Mouse (Mus musculus) ES-E14 (cell line): Measurements from ENCODE around the gene Fbxl15. TPM values are rescaled to one million over a fixed set of nuclear protein-coding genes. Genes with fewer than 3 reads are reported as not detected.

ENCODE experiments used
- DNase-seq: peaks from one replicate; pipeline ENCODE4 v3.0.0-alpha.2; 2013; ENCODE audit warnings: low read depth, low spot score
- H3K27ac ChIP-seq: 2 replicates; pipeline ENCODE4 v1.5.1; 2012; ENCODE audit warnings: low read depth, mild to moderate bottlenecking, low read length, moderate library complexity, mixed read lengths; ENCODE audit not compliant: poor library complexity, insufficient read depth, severe bottlenecking
- H3K36me3 ChIP-seq: 2 replicates; pipeline ENCODE4 v1.6.1; 2012; ENCODE audit warnings: mild to moderate bottlenecking, low read length, moderate library complexity, mixed read lengths; ENCODE audit not compliant: control insufficient read depth, poor library complexity, insufficient read depth, severe bottlenecking
- H3K4me1 ChIP-seq, 2 experiments: fragments of 150-350 bp in 1 of 2; sonication (generic) in 1 of 2; 2 replicates each; pipeline ENCODE4 v1.6.1; 2012; ENCODE audit warnings: low read length in 2 of 2, mild to moderate bottlenecking in 1 of 2, mixed read lengths in 1 of 2; ENCODE audit not compliant: control insufficient read depth in 2 of 2, insufficient read depth in 2 of 2, poor library complexity in 1 of 2
- H3K4me3 ChIP-seq, 2 experiments: fragments of 150-350 bp in 1 of 2; sonication (generic) in 1 of 2; 2 replicates each; pipeline ENCODE4 v1.5.1; 2012; ENCODE audit warnings: low read length in 2 of 2, low read depth in 1 of 2, mild to moderate bottlenecking in 1 of 2, mixed read lengths in 1 of 2; ENCODE audit not compliant: insufficient read depth in 1 of 2, poor library complexity in 1 of 2, severe bottlenecking in 1 of 2
- H3K9ac ChIP-seq: 2 replicates; pipeline ENCODE4 v1.6.1; 2012; ENCODE audit warnings: low read depth, mild to moderate bottlenecking, low read length, mixed read lengths; ENCODE audit not compliant: poor library complexity, insufficient read depth, severe bottlenecking
- H3K9me3 ChIP-seq: fragments of 150-350 bp; sonication (generic); 2 replicates; pipeline ENCODE4 v1.6.1; 2012; ENCODE audit warnings: low read depth, mild to moderate bottlenecking, low read length; ENCODE audit not compliant: control insufficient read depth, insufficient read depth
- CHD2 ChIP-seq: IDR thresholded peaks from 2 replicates; pipeline ENCODE4 v1.6.1; 2014; ENCODE audit warnings: mild to moderate bottlenecking, low read depth, low read length, inconsistent platforms
- HCFC1 ChIP-seq: IDR thresholded peaks from 2 replicates; pipeline ENCODE4 v1.6.1; 2012; ENCODE audit warnings: low read length, inconsistent platforms, borderline replicate concordance; ENCODE audit not compliant: insufficient read depth
- MAFK ChIP-seq: IDR thresholded peaks from 2 replicates; pipeline ENCODE4 v1.6.1; 2014; ENCODE audit warnings: mild to moderate bottlenecking, low read depth, low read length, inconsistent platforms; ENCODE audit not compliant: insufficient read depth
- ZC3H11A ChIP-seq: IDR thresholded peaks from 2 replicates; pipeline ENCODE4 v1.6.1; 2012; ENCODE audit warnings: low read depth, mild to moderate bottlenecking, inconsistent platforms, low read length, borderline replicate concordance
- ZNF384 ChIP-seq: IDR thresholded peaks from 2 replicates; pipeline ENCODE4 v1.6.1; 2012; ENCODE audit warnings: low read depth, low read length, inconsistent platforms
- in situ Hi-C, 2 experiments: fragments of 600-800 bp; cut with MboI; formaldehyde crosslinking; loops; one replicate each; pipeline ENCODE4 v1.15.1; 2025; ENCODE audit warnings: low sequenced_read_pairs in 2 of 2, inconsistent platforms in 1 of 2; ENCODE audit not compliant: unreplicated experiment in 2 of 2
- total RNA-seq: library from RNA; depleted of rRNA; stranded (reverse); fragments of 300-350 nt; gene quantifications from 2 replicates; pipeline ENCODE4 v1.2.3, GENCODE M21; 2012

Gene Fbxl15
- total RNA-seq, 1 experiment: 7.9 TPM

DNA sequence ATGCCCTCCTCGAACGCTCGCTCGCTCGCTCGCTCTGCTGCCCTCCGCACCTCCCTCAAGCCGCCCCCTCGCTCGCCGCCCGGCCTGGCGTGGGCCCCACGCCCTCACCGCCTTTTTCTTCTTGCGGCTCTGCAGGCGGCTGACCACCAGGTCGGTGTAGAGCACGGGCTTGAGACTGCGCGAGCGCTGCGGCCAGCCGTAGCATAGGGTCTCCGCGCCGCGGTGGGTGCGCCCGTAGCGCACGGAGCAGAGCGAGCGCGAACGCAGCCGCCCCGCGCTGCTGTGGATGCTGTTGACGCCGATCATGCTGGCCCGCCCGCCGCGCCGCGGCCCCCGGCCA, 10.5 kb upstream of the Fbxl15 start:
- Histone ChIP-seq H3K36me3 (no peaks in the 10 kb centered on the region), H3K4me1 (peaks cover 0 to 13% of the 10 kb centered on the region in 2 experiments; a peak in 1 of 4 replicates), H3K4me3 (peak overlapping the region; percentile 57 to 66; a peak in 3 of 4 replicates), H3K9me3 (no peaks in the 10 kb centered on the region), H3K9ac (0 out of 2 replicates have a peak overlapping the region, but pooled peaks have one; percentile 32), H3K27ac (no peak overlapping the region)
- in situ Hi-C loops: no loop called here
- DNase-seq: no peak
- TF ChIP-seq ZC3H11A (no peak), HCFC1 (no peak), CHD2 (no peak), ZNF384 (no peak), MAFK (no peak)

DNA sequence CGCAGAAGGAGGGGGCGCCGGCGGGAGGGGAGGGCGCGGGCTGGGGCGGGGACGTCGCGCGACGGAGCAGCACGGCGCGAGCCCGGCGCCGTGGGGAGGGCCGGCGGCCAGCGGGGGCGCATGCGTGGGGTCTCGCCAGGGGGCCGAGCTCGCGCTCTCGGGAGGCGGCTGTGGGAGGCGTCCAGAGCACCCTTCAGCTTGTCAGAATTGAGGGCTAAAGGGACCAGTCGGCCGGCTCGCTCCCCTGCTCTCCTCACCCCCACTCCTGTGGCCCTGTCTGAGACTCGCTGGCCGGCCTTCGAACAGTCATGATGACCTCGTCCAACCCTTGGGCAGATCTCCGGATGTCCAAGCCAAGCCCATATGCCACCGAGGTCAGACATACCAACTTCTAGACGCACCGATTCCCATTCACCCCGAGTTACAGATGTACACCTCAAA, 9.9 kb upstream of the Fbxl15 start:
- peaks cover 0 to 13% of the 10 kb centered on the region in 2 experiments; a peak in 1 of 4 replicates for H3K4me1 ChIP-seq
- no peaks in the 10 kb centered on the region for H3K36me3 ChIP-seq
- peak overlapping the region; percentile 11 to 66; a peak in 3 of 4 replicates for H3K4me3 ChIP-seq
- no peak overlapping the region for H3K9ac ChIP-seq
- no peak for DNase-seq
- in situ Hi-C loops: no loop called here
- no peaks in the 10 kb centered on the region for H3K9me3 ChIP-seq
- TF ChIP-seq HCFC1 (no peak), ZNF384 (no peak), MAFK (no peak), CHD2 (no peak), ZC3H11A (no peak)
- no peak overlapping the region for H3K27ac ChIP-seq

DNA sequence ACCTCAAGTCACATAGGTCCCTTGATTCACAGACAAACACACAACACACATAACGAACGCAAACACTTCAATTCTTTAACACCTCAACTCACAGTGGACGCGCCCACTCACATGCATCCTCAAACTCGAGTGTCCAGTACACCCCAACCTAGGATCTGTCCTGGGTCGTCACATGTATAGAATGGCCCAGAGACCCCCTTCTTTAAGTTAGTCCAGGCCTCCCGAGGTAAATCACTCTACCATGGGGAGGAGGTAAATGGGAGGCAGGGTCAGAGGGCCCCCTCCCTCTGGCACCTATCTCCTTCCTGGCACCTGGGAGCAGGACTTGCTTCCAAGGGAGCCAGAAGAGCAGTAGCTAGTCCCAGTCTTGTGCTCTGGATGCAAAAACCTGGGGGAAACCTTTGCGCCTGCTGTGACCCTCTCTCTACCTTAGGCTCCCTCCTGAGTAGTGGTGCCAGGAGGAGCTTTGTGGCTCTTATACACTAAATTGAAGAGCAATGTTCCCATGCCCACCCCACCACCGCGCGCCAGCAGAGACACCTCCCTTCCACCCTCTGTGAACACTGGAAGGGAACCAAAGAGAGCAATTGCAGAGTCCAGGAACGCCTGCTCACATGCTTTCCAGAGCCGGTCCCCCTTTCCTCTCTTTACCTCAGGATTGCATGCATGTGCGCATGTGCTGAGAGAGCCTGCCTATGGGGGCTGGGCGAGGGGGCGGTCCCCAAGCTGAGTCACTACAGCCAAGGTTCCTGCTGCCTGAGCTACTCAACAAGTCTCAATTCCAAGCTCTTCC, 9.2 kb upstream of the Fbxl15 start:
- no peak for DNase-seq
- no peak overlapping the region for H3K9ac ChIP-seq
- peaks cover 0 to 13% of the 10 kb centered on the region in 2 experiments; a peak in 1 of 4 replicates for H3K4me1 ChIP-seq
- no peak overlapping the region; a peak in 1 of 4 replicates for H3K4me3 ChIP-seq
- H3K9me3 ChIP-seq: no peaks in the 10 kb centered on the region
- no peak overlapping the region for H3K27ac ChIP-seq
- in situ Hi-C loops: no loop called here
- H3K36me3 ChIP-seq: no peaks in the 10 kb centered on the region
- TF ChIP-seq ZC3H11A (no peak), MAFK (no peak)

DNA sequence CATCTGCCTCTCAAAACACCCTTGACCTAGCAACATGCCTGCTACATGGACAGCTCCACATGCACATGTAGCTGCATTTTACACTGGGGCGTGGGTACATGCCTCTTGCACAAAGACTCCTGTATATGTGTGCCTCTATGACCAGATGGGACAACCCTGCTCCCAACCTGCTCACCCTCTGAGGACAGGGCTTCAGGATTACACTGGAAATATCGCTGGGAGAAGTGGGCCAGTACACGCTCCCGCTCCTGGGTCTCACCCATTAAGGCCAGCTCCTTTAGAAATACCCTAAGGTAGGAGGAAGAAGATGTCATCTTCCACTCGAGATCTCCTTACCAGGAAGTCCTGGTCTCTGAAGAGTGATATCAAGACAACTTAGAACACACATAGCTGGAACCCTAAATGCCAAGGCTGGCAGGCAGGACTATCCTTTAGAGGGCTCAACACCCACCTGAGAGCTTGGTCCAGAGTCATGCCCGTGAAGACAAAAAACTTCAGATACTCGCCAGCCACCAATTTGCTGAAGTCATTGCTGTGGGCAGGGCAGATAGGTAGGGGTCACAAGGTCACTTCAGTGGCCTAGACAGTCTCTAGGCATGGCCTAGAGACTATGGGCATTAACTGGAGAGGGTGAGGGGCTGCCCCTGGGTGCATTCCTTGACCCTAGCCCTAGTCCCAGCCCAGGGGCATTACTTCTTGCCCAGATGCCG, 7.8 kb upstream of the Fbxl15 start:
- Histone ChIP-seq H3K27ac (no peak overlapping the region), H3K9ac (no peak overlapping the region), H3K36me3 (no peaks in the 10 kb centered on the region), H3K9me3 (no peaks in the 10 kb centered on the region), H3K4me3 (no peak overlapping the region), H3K4me1 (peaks cover 0 to 11% of the 10 kb centered on the region in 2 experiments; a peak in 1 of 4 replicates)
- in situ Hi-C loops: no loop called here
- TF ChIP-seq ZC3H11A (no peak), ZNF384 (no peak), CHD2 (no peak), HCFC1 (no peak), MAFK (no peak)
- no peak for DNase-seq
